Mouse (Mus musculus): ENCODE measurements around the gene Itga7. TPM values are rescaled to one million over a fixed set of nuclear protein-coding genes. Genes with fewer than 3 reads are reported as not detected.
A peak's percentile ranks its signal among the peaks of the same experiment; 100 is the strongest.

Gene Itga7
- polyA plus RNA-seq, 1 experiment from 2014 or later, result 4.4 TPM

DNA sequence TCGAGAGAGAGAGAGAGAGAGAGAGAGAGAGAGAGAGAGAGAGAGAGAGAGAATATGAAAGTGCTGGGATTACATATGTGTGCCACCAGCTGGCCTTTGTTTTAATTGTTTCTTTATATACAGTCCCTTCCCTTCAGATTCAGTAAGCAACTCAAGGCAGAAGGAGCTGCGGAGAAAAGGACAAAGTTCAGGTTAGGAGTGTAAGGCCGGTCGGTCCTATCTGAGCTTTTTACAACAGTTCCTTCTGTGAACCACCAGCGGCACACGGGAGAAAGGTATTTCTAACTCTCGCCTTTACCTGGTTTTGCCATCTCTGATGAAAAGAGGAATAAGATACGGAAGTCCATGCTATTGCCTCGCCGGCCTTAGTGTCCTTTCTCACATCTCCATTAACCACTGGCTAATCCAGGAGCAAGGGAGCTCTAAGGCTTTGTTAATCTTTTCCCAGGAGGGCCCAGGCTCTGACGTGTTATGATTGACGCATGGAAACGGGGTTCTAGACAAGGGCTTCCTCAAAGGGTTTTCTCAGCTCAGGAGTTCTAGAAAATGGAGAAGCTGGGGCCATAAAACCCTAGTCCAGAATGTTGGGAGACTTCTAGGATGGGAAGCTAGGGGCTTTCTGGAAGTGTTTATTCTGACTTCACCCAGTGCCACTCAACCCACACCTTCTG, 24.7 kb upstream of the Itga7 start:
- H3K4me3 ChIP-seq (ENCODE audit: low read depth, low read length), result peak overlapping the region; percentile 90
- H3K36me3 ChIP-seq (ENCODE audit: control insufficient read depth, insufficient read depth, low read length), result peaks cover 15% of the 10 kb centered on the region; the same call in 1 of the 2 replicates
- WGBS, result 46% methylated on average over 13 of the region's 13 CpGs
- peak overlapping the region; percentile 68 for H3K4me2 ChIP-seq (replicated peaks; ENCODE audit: low read depth, low read length)
- peak overlapping the region; percentile 90 for H3K27ac ChIP-seq (ENCODE audit: low read length)
- ATAC-seq (ENCODE audit: insufficient number of reproducible peaks, insufficient read depth, low FRiP score, low read depth), result no peak
- no peaks in the 10 kb centered on the region for H3K27me3 ChIP-seq (ENCODE audit: control insufficient read depth, insufficient read depth, low read length)
- H3K9ac ChIP-seq (replicated peaks; ENCODE audit: low read depth, low read length), result peak overlapping the region; percentile 96
- H3K4me1 ChIP-seq (ENCODE audit: control insufficient read depth, insufficient read depth, low read length), result peaks cover 8% of the 10 kb centered on the region
- H3K9me3 ChIP-seq (ENCODE audit: control insufficient read depth, low read depth, low read length), result no peaks in the 10 kb centered on the region

DNA sequence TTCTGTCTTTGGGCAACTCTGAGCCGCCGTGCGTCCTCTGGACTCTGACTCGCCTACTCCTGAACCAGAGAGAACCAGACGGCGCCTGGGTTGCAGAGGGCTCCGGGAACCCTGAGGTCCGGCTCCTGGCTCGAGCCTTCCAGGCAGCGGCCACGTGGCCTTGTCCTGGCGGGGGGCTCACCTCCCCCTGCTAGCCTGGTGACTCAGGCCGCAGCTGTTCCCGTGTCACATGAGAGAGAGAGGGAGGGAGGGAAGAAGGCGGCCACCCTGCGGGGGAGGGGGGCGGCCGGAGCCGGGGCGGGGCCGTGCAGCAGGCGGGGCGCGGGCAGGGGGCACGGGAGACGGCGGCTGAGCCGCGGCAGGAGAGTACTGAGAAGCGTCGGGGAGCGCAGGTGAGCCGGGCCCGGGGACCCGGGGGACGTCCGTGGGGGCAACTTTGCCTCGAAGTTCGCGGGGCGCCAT, 24.0 kb upstream of the Itga7 start:
- peaks cover 8% of the 10 kb centered on the region for H3K4me1 ChIP-seq (ENCODE audit: control insufficient read depth, insufficient read depth, low read length)
- H3K9me3 ChIP-seq (ENCODE audit: control insufficient read depth, low read depth, low read length), result no peaks in the 10 kb centered on the region
- H3K27ac ChIP-seq (ENCODE audit: low read length), result peak overlapping the region; percentile 90
- peak overlapping the region; percentile 68 for H3K4me2 ChIP-seq (replicated peaks; ENCODE audit: low read depth, low read length)
- peak overlapping the region; percentile 96 for H3K9ac ChIP-seq (replicated peaks; ENCODE audit: low read depth, low read length)
- no peaks in the 10 kb centered on the region for H3K27me3 ChIP-seq (ENCODE audit: control insufficient read depth, insufficient read depth, low read length)
- H3K36me3 ChIP-seq (ENCODE audit: control insufficient read depth, insufficient read depth, low read length), result peaks cover 20% of the 10 kb centered on the region; the same call in 1 of the 2 replicates
- ATAC-seq (ENCODE audit: insufficient number of reproducible peaks, insufficient read depth, low FRiP score, low read depth), result peak; percentile 88
- 0% methylated on average over 36 of the region's 41 CpGs for WGBS
- H3K4me3 ChIP-seq (ENCODE audit: low read depth, low read length), result peak overlapping the region; percentile 90

DNA sequence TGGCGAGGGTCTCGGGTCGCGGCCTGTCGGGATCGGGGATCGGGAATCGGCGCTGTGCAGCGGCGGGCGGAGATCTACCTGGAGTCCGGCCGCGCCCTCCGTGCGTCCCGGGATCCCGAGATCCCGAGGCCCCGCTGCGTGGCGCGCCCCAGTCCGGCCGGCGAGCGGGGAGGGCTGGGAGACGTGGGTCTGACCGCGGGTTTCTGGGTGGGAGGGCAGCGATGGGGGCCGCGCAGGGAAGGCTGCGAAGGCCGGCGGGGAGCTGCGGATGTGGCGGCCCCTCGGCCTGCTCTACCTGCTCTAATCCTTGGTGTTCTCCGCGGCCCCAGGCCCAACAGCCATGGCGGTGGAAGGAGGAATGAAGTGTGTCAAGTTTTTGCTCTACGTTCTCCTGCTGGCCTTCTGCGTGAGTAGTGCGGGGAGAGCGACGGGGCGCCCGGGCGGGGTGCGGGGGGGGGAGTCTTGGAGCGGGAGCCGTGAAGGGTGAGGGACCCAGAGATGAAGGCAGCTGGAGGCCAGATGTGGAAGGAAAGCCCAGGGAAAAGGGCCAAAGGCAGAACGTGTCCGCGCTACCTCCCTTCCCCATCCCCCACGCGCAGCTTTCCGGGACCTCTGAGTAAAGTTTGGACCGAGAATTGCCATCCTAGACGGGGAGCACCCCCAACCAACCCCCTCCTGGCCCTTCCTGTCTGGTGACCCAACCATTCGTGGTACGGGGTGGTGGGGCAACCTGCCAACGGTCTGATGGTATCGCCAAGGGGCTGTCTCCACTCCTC, 23.4 kb upstream of the Itga7 start:
- H3K9me3 ChIP-seq (ENCODE audit: control insufficient read depth, low read depth, low read length), result no peaks in the 10 kb centered on the region
- H3K9ac ChIP-seq (replicated peaks; ENCODE audit: low read depth, low read length), result peak overlapping the region; percentile 96
- under 1% methylated on average over 66 of the region's 66 CpGs for WGBS
- H3K36me3 ChIP-seq (ENCODE audit: control insufficient read depth, insufficient read depth, low read length), result peaks cover 20% of the 10 kb centered on the region; the same call in 1 of the 2 replicates
- H3K4me3 ChIP-seq (ENCODE audit: low read depth, low read length), result peak overlapping the region; percentile 90
- peak overlapping the region; percentile 90 for H3K27ac ChIP-seq (ENCODE audit: low read length)
- peak; percentile 21 for ATAC-seq (ENCODE audit: insufficient number of reproducible peaks, insufficient read depth, low FRiP score, low read depth)
- H3K27me3 ChIP-seq (ENCODE audit: control insufficient read depth, insufficient read depth, low read length), result no peaks in the 10 kb centered on the region
- H3K4me2 ChIP-seq (replicated peaks; ENCODE audit: low read depth, low read length), result peak overlapping the region; percentile 68
- H3K4me1 ChIP-seq (ENCODE audit: control insufficient read depth, insufficient read depth, low read length), result peaks cover 8% of the 10 kb centered on the region

DNA sequence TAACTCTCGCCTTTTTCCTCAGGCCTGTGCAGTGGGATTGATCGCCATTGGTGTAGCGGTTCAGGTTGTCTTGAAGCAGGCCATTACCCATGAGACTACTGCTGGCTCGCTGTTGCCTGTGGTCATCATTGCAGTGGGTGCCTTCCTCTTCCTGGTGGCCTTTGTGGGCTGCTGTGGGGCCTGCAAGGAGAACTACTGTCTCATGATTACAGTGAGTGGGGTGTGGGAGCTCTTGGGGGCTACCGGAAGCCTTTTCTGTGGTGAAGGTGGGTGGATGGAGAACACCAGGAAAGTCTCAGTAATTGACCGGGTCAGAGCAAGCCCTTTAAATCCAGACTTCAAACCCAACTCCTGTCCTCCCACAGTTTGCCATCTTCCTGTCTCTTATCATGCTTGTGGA, 22.2 kb upstream of the Itga7 start:
- 87% methylated on average over 6 of the region's 6 CpGs for WGBS

DNA sequence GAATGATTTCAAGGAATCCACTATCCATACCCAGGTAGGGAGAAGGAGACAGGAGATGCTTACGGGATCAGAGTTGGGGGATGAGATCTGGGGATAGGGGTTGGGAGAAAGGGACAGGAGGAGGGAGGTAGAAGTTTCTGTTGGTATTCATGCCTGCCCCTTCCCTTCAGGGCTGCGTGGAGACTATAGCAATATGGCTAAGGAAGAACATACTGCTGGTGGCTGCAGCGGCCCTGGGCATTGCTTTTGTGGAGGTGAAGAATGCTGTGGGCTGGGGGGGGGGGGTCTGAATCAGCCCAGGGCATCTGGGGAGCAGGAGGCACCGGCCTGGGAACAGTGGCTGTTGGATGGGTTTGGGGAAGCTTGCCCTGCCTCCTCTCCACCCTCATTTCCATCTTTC, 21.4 kb upstream of the Itga7 start:
- Histone ChIP-seq H3K9ac (replicated peaks; ENCODE audit: low read depth, low read length) (no peak overlapping the region), H3K27me3 (ENCODE audit: control insufficient read depth, insufficient read depth, low read length) (no peaks in the 10 kb centered on the region), H3K4me2 (replicated peaks; ENCODE audit: low read depth, low read length) (no peak overlapping the region), H3K4me3 (ENCODE audit: low read depth, low read length) (no peak overlapping the region), H3K36me3 (ENCODE audit: control insufficient read depth, insufficient read depth, low read length) (peaks cover 31% of the 10 kb centered on the region; the same call in 1 of the 2 replicates), H3K27ac (ENCODE audit: low read length) (no peak overlapping the region), H3K4me1 (ENCODE audit: control insufficient read depth, insufficient read depth, low read length) (peaks cover 8% of the 10 kb centered on the region), H3K9me3 (ENCODE audit: control insufficient read depth, low read depth, low read length) (no peaks in the 10 kb centered on the region)
- WGBS, result 83% methylated on average over 4 of the region's 4 CpGs
- no peak for ATAC-seq (ENCODE audit: insufficient number of reproducible peaks, insufficient read depth, low FRiP score, low read depth)

More for the DNA sequence above, 22.2 kb upstream of the Itga7 start:
- peaks cover 8% of the 10 kb centered on the region for H3K4me1 ChIP-seq (ENCODE audit: control insufficient read depth, insufficient read depth, low read length)
- H3K4me2 ChIP-seq (replicated peaks; ENCODE audit: low read depth, low read length), result peak overlapping the region; percentile 68
- no peak overlapping the region for H3K9ac ChIP-seq (replicated peaks; ENCODE audit: low read depth, low read length)
- no peak overlapping the region for H3K27ac ChIP-seq (ENCODE audit: low read length)
- no peaks in the 10 kb centered on the region for H3K9me3 ChIP-seq (ENCODE audit: control insufficient read depth, low read depth, low read length)
- ATAC-seq (ENCODE audit: insufficient number of reproducible peaks, insufficient read depth, low FRiP score, low read depth), result no peak
- H3K36me3 ChIP-seq (ENCODE audit: control insufficient read depth, insufficient read depth, low read length), result peaks cover 23% of the 10 kb centered on the region; the same call in 1 of the 2 replicates
- H3K4me3 ChIP-seq (ENCODE audit: low read depth, low read length), result peak overlapping the region; percentile 90; the same call in 1 of the 2 replicates
- H3K27me3 ChIP-seq (ENCODE audit: control insufficient read depth, insufficient read depth, low read length), result no peaks in the 10 kb centered on the region

DNA sequence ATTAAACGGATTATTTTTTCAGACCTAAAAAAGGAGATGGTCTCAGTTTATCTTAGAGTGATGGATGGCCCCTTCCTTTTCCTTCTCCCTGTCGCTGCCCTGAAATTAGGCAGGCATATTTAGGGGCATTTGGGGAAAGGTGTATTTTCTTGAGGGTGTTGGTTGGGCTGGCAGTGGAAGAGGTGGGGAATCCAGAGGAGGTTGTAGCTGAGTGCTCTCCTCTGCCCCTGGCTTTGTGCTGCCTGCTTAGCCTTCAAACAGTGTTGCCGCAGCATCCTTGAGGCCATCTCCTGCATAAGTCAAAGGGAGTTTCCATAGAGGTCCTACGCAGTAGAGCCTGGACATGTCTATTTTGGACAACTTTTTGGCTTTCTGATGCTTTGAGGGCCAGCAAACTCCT, 20.8 kb upstream of the Itga7 start:
- Histone ChIP-seq H3K36me3 (ENCODE audit: control insufficient read depth, insufficient read depth, low read length) (peaks cover 33% of the 10 kb centered on the region), H3K27ac (ENCODE audit: low read length) (no peak overlapping the region), H3K9ac (replicated peaks; ENCODE audit: low read depth, low read length) (no peak overlapping the region), H3K4me2 (replicated peaks; ENCODE audit: low read depth, low read length) (no peak overlapping the region), H3K9me3 (ENCODE audit: control insufficient read depth, low read depth, low read length) (no peaks in the 10 kb centered on the region), H3K4me1 (ENCODE audit: control insufficient read depth, insufficient read depth, low read length) (peaks cover 8% of the 10 kb centered on the region), H3K4me3 (ENCODE audit: low read depth, low read length) (no peak overlapping the region), H3K27me3 (ENCODE audit: control insufficient read depth, insufficient read depth, low read length) (no peaks in the 10 kb centered on the region)
- no peak for ATAC-seq (ENCODE audit: insufficient number of reproducible peaks, insufficient read depth, low FRiP score, low read depth)
- WGBS, result 64% methylated on average over 4 of the region's 4 CpGs

DNA sequence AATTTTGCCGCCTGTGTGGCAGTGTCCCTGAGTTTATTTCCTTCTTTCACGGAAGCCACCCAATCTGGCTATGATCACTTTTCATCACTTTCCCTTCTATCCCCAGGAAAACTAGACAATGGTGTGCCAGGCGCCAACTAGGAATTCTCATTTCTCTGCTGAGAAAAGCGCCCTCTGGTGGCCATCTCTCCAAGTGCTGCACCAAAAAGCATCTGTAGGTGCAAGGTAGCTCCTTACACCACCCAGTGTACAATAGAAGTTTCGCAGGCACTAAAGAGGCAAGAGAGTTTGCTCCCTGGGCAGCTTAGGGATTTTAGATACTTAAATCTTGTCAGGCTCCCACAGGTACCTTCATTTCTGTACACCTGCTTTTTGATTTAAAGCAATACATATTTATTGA, 20.4 kb upstream of the Itga7 start:
- H3K9ac ChIP-seq (replicated peaks; ENCODE audit: low read depth, low read length), result no peak overlapping the region
- no peak overlapping the region for H3K4me2 ChIP-seq (replicated peaks; ENCODE audit: low read depth, low read length)
- H3K27ac ChIP-seq (ENCODE audit: low read length), result no peak overlapping the region
- peaks cover 8% of the 10 kb centered on the region for H3K4me1 ChIP-seq (ENCODE audit: control insufficient read depth, insufficient read depth, low read length)
- H3K4me3 ChIP-seq (ENCODE audit: low read depth, low read length), result no peak overlapping the region
- H3K9me3 ChIP-seq (ENCODE audit: control insufficient read depth, low read depth, low read length), result no peaks in the 10 kb centered on the region
- 8% methylated on average over 5 of the region's 5 CpGs for WGBS
- ATAC-seq (ENCODE audit: insufficient number of reproducible peaks, insufficient read depth, low FRiP score, low read depth), result no peak
- H3K36me3 ChIP-seq (ENCODE audit: control insufficient read depth, insufficient read depth, low read length), result peaks cover 35% of the 10 kb centered on the region
- no peaks in the 10 kb centered on the region for H3K27me3 ChIP-seq (ENCODE audit: control insufficient read depth, insufficient read depth, low read length)

DNA sequence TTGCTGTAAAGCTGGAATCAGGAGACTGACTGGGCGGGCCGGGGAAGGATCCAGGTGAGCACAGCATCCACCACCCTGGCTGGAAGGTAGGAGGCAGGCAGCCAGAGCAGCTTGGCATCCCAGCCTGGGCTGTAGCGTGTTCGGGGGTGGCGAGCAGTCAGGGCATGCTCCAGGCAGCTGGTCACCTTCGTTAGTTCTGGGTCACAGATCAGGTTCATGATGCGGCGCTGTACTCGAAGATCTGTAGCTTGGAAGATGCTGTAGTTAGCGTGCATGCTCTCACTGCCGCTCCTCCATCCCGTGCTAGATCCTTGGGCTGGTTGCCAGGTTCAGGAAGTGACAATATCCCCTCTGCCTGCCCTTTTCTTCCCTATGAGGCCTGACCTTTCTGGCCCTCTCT, 19.9 kb upstream of the Itga7 start:
- Histone ChIP-seq H3K9me3 (ENCODE audit: control insufficient read depth, low read depth, low read length) (no peaks in the 10 kb centered on the region), H3K4me3 (ENCODE audit: low read depth, low read length) (no peak overlapping the region), H3K27me3 (ENCODE audit: control insufficient read depth, insufficient read depth, low read length) (no peaks in the 10 kb centered on the region), H3K4me1 (ENCODE audit: control insufficient read depth, insufficient read depth, low read length) (peaks cover 8% of the 10 kb centered on the region), H3K36me3 (ENCODE audit: control insufficient read depth, insufficient read depth, low read length) (peaks cover 35% of the 10 kb centered on the region), H3K4me2 (replicated peaks; ENCODE audit: low read depth, low read length) (no peak overlapping the region), H3K9ac (replicated peaks; ENCODE audit: low read depth, low read length) (no peak overlapping the region), H3K27ac (ENCODE audit: low read length) (no peak overlapping the region)
- 92% methylated on average over 12 of the region's 12 CpGs for WGBS
- no peak for ATAC-seq (ENCODE audit: insufficient number of reproducible peaks, insufficient read depth, low FRiP score, low read depth)
